Mouse (Mus musculus) cerebellum, postnatal 10 days (tissue): ENCODE results near the gene Gstp2.
A peak's percentile ranks its signal among the peaks of the same experiment; 100 is the strongest.
"Not testable (repeated sequence)": the region's sequence is repeated elsewhere in the genome, so short reads cannot be mapped to it uniquely, and the experiment has no call there.

Source experiments
- DNase-seq, 2 experiments: peaks; one replicate each; pipeline ENCODE4 v3.0.0; 2021; ENCODE audit warnings: mixed read lengths in 2 of 2

The Gstp2 gene

DNA sequence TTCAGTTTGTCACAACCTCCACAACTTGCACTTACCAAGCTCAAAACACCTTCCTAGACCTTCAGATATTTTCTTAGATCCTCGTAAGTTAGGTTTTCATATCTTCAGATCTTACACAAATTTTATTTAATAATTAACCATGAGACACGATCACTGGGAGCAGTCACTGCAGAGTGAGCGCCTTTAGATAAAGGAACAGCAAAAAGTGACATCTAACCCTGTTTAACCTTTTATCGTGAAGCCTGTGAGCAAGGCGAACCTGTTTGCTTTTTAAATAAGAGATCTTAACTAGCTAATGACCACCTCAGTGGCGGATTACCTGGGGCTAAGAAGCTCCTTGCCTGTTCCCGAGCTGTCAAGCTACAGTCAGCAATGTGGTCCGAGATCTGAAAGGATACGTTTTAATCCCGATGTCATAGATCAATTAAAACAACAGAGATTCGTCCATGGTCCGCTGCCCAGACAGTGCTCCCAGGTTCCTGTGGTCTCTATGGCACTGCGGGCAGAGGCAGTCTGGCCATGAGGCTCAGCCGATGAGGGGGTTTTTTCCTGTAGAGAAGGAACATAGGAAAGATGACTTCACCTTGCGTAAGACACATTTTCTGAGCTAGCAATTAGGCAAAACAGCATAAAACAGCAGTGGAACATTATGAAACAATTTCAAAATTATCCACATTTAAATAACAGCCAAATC, 23.0 kb upstream of the Gstp2 start:
- no peak for DNase-seq

DNA sequence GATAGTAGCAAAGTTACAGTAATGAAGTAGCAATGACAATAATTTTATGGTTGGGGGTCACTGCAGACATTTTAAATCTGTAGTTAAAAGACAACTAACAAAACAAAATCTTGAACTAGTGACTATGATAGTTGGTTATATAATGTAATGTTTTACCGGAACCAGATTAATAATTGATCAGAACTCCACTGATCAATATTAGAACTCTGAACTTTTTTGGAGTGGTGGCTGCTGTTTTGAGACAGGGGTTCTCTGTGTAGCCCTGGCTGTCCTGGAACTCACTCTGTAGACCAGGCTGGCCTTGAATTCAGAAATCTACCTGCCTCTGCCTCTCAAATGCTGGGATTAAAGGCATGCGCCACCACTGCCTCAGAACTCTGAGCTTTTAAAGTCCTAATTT, 22.4 kb upstream of the Gstp2 start:
- not testable (repeated sequence) for DNase-seq

GRCm38 (mm10) chr19:4066877-4067276, 21.1 kb upstream of the Gstp2 start:
- DNase-seq: no peak

DNA sequence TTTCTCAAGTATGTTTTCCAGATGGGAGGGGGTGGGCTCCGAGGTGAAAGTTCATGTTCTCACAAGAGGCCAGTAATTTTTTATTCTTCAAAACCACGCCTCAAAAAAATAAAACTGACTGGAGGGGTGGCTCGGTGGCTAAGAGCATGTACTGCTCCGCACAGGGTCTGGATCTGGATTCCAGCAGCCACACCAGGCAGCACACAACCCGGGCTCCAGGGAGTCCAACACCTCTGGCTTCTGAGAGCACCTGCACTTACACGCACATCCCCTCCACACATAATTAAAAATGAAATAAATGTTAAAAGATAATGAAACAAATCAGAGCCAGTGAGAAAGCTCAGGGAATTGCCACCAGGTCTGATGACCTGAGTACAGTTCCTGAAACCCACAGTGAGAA, 20.5 kb upstream of the Gstp2 start:
- DNase-seq: no peak

DNA sequence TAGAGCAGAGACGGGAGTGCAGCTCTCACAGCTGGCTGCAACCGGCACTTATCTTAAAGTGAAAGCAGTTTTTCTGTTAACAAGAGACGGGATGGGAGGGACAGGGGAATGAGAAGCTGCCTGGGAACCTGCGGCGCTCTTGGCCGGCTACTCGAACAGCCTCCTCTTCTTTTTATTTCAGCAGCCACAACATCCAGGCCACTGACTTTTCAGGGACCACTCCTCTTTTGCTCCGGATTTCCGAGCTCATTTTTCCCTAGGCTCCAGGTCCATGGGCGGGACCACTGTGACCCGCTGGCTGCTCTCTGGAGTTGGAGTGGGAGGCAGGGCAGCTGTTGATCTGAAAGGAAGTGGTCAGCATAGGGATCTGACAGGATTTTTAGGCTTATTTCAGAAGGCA, 18.7 kb upstream of the Gstp2 start:
- not testable (repeated sequence) for DNase-seq

DNA sequence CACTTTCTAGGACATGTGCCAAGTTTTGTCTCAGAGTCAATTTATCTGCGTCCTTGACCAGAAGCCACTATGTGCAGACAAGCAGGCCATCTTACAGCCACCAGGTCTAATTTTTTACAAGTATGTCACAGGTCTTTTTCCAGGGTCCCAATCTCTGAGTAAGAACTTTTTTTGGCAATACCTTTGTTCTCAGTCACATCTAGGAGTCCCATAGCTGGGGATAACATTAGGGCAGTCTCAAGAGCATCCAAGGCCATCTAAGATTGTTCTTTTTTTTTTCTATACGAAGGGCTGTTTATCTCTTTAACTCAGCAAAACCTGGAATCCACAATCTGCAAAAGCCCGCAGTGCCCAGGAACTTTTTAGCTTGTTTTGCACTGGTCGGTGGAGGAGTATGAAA, 17.5 kb upstream of the Gstp2 start:
- DNase-seq: not testable (repeated sequence)

- no peak for DNase-seq
Observed at GRCm38 (mm10) chr19:4060899-4061465, 15.2 kb upstream of the Gstp2 start.

DNA sequence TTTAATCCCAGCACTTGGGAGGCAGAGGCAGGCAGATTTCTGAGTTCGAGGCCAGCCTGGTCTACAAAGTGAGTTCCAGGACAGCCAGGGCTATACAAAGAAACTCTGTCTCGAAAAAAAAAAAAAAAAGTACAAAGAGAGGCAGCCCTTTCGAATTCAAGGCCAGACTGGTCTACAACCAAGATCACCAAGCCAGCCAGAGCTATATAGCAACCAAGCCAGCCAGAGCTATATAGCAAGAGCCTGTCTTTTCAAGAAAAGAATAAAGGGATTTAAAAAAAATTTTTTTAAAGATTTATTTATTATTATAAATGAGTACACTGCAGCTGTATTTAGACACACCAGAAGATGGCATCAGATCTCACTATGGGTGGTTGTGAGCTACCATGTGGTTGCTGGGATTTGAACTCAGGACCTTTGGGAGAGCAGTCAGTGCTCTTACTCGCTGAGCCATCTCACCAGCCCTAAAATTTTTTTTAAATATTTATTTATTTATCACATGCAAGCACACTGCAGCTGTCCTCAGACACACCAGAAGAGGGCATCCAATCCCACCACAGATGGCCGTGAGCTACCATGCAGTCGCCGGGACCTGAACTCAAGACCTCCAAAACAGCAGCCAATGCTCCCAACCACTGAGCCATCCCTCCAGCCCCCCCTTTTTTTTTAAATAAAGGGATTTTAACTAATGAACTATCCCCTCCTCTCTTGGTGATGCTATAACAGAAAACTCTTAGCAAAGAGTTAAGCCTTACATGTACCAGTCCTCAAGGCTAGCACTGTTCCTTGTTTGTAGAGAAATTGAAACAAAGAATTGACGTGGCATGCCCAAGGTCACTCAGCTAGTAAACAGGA, 14.4 kb upstream of the Gstp2 start:
- DNase-seq: not testable (repeated sequence)

DNA sequence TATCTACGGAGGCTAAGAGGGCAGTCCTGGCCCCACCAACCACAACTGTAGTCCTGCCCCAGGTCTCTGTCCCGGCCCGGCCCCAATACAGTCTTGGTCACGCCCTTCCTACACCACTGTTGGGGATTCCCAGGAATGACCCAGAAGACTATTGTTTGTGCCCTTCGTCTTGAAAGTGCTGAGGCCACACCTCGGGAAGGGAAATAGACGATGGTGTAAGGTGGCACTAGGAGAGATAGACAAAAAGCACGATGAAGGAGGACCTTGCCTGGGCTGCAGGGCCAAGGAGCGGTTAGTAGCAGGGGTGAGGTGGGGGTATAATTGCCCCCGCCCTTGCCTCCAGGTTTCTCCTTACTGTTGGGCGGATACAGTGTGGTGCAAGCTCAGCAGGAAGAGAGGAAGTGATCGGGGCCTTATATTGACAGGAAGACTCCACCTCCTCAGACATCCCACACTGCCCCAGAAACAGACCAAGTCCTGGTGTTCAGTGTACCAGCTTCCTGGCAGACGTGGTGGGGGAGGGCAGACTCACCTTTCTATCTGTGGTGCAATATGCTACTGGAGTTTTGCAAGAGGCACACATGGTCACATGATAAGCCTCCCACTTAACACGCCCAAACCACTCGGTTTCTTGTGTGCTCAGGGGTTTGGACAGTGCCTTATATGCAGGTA, 13.4 kb upstream of the Gstp2 start, which contains the start of gene Gstp3:
Gene Gstp3 (minus strand): TSS at position 501 of the 672 bp plus-strand sequence.
- DNase-seq: no peak

GRCm38 (mm10) chr19:4058581-4058980, 12.8 kb upstream of the Gstp2 start:
- no peak for DNase-seq

DNA sequence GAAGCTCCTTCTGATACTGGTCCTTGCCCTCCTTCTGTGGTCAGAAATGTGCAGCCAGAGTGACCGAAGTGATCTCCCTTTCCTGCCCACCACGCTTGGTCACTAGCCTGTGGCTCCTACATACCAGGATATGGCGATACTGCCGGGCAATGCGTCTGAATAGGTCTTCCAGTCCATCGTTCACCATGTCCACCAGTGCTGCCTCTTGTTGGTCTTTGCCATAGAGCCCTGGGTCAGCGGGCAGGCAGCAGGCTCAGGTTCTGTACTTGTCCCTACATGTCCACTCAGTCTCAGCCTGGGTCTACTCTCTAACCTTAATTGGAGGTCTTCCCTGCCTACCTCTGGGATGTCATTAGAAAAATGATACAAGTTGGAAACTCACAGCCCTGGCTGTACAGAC, 12.1 kb upstream of the Gstp2 start:
- no peak for DNase-seq

DNA sequence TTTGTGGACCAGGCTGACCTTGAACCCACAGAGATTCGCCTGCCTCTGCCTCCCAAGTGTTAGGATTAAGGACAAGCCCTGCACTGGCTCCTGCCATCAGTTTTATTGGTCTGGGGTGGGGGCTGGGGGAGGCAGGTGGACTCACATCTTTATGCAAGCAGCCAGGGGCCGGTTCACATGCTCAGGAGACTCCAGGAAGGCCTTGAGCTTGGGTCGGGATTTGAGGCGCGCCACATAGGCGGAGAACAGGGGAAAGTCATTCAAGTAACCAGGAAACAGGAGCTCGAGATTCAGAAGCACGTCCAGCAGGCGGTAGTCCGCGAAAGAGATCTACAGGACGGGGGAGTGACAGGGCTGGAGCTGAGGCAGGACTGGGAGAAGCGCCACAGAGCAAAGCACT, 11.6 kb upstream of the Gstp2 start:
- no peak for DNase-seq

- no peak for DNase-seq
Observed at GRCm38 (mm10) chr19:4056727-4057126, 10.9 kb upstream of the Gstp2 start.

DNA sequence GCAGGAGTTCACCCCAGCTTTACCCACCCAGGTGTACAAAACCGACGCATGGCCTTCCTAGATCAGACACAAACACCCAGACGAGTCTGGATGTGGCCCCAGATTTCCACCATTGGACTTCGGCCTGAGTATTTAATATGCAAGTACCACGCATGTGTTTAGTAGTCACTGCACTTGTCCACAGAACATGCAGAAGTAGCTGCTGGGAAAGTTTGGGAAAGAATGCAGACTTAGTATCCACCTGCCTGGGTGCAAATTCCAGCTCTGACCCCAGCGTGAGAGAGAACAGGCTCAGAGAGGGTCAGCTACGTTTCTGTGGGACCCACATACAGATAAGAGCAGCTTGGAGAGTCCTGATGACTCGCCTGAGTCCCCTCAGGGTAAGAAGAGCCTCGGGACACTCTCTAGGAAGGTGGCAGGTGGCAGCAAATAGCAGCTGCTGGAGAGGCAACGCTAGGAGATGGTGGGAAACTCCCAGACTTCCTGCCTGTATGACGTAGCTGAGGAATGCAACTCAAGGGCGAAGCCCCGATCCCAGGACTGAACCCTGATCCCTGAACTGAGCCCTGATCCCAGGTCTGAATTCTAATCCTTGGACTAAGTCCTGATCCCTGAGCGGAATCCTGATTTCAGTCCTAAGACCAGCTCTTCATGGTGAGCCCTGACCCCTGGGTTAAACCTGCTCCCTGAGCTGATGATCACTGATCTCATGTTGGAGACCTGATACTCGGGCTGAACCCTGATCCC, 10.3 kb upstream of the Gstp2 start:
- no peak for DNase-seq

- DNase-seq: peak; percentile 68 to 75
Observed at GRCm38 (mm10) chr19:4055216-4055946, 9.6 kb upstream of the Gstp2 start.

GRCm38 (mm10) chr19:4054613-4055012, 8.8 kb upstream of the Gstp2 start:
- no peak for DNase-seq

- no peak for DNase-seq
Observed at GRCm38 (mm10) chr19:4052516-4053030, 6.8 kb upstream of the Gstp2 start.

DNA sequence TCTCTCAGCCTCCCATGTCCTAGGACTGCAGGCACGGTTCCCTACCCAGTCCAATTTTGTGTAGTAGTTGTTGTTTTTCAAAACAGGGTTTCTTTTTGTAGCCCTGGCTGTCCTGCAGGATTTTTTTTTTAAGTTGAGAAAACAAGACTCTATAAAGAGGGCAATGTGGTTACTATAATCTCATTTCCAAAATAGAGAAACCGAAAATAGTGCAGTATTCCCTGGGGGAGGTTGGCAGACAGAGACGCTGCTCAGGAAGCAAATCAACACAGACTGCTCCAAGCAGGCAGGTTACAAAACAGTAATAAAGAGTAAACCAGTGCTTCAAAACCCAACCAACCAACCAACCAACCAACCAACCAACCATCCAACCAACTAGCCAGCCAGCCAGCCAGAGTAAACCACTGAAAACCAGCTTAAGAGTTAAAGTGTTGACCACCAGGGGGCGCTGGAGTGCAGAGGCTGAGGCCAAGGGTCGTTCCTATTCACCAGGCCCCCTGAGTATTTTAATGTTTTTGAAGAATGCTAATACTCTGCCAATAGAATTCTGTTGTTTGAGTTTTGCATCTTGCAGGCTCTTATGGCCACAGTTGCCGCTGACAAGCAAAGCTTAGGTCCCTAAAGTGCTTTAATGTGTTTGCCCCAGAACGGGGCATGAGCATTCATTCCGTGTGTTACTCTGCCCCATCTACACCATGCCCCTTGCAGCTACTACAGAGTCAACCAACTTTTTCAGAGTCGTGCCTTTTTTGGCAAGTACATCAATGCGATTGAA, 6.1 kb upstream of the Gstp2 start:
- DNase-seq: peak; percentile 86 to 92

- no peak for DNase-seq
Observed at GRCm38 (mm10) chr19:4051016-4051415, 5.2 kb upstream of the Gstp2 start.

DNA sequence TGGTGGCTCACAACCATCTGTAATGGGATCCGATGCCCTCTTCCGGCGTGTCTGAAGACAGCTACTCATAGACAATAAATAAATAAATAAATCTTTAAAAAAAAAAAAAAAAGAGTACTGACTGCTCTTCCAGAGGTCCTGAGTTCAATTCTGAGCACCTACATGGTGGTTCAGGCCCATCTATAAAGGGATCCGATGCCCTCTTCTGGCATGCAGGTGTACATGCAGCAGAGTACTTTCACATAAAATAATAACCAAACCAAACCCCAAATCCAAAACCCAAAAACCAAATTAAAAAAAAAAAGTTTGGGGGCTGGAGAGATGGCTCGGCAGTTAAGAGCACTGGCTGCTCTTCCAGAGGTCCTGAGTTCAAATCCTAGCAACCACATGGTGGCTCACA, 3.2 kb upstream of the Gstp2 start:
- not testable (repeated sequence) for DNase-seq

GRCm38 (mm10) chr19:4047859-4048258, 2.0 kb upstream of the Gstp2 start:
- DNase-seq: peak; percentile 91 to 95
